Mouse (Mus musculus) bone marrow macrophage, adult 2 months (primary cell): ENCODE data around the gene Tada2b.

Source experiments
- CTCF ChIP-seq: IDR thresholded peaks from 2 replicates; pipeline ENCODE4 v1.5.1; 2012; ENCODE audit warnings: low read depth, mild to moderate bottlenecking, low read length, moderate library complexity
- POLR2A ChIP-seq: IDR thresholded peaks from 2 replicates; pipeline ENCODE4 v1.6.1; 2012; ENCODE audit warnings: mild to moderate bottlenecking, low read depth, low read length, borderline replicate concordance

- TF ChIP-seq POLR2A: no peak
- TF ChIP-seq CTCF: no peak
Measured at GRCm38 (mm10) chr5:36505235-36505634, 21.1 kb upstream of the Tada2b start.
